Mouse (Mus musculus): ENCODE results near the gene Fig4. TPM values are rescaled to one million over a fixed set of nuclear protein-coding genes. Genes with fewer than 3 reads are reported as not detected.

Gene Fig4
- polyA plus RNA-seq (2017; shearing (Covaris generic)), result 10 to 100 TPM in 2 of 3 experiments, 1 to 10 TPM in 1; 8.1 to 12.7 (median 10.9) TPM

DNA sequence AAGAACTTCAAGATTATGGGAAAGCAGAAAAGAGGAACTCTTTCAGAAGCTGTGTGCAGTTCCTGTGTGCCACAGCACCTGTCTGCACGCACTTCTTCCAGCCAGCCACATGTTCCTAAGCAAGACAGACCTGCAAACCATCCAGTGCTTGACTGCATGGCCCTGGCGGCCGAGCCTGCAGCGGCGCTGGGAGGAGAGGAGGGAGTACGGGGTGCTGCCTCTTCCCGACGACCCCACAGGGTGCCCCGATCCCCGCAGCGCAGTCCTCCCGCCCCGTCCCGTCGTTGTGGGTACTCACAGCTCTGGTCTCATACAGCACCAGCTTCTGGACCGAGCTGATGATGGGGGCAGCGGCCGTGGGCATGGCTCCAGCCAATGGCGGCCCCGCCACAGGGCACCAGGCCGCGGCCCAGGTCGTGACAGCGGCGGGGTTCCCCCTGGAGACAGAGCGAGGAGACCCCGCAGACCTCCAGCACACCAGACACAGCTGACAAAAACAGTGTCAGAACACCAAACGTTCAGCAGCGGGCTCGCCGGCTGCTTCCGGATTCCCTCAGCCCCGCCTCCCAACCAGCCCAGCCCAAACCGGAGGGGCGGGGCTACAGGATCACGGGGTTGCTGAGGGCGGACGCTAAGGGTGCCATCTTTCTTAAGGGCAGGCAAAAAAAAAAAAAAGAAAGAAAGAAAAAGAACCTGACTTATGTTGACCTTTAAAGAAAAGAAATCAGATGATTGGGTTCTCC, at the start of gene Fig4:
Fig4 (minus strand) TSS at position 572 of the 743 bp plus-strand sequence.
- ATAC-seq, result peak; percentile 90

DNA sequence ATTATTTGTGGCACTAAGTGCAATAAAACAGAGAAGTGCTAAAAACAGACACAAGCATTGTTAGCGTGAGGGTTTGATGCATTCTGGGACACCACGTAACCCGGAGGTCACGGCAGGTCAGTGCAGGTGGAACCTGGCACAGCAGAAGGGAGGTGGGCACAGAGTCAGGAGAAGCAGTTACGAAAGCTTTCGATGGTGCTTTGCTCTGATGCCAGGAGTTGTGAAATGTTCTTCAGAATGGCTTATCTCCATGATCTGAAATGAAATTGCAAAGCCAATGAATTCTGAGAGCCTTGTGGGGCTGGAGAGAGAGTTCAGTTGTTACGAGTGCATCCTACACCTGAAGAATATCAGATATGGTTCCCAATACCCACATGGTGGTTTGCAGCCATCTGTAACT, 38.3 kb upstream of the Fig4 start:
- no peak for ATAC-seq

DNA sequence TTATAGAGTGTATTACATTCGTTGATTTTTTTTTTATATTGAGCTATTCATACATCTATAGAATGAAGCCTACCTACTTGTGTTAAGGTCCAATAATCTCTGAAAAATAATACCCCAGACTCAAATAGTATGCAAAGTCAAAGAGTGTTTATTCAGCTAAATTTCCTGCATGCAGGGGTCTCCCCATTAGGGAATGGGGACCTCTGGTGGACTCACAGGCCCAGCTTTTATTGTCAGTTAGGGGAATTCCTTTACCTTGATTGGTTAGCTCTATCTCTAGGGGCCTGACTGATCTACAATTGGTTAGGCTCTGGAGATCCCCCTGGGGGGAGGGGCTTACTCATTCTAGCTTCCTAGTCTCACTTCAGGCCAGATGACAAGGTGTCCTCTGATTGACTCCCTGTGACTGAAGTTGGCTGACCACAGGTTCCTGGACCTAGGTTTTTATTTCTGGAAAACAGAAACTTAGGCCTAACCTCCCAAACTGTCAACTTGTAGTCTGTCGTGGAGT, 29.5 kb upstream of the Fig4 start:
- no peak for ATAC-seq

DNA sequence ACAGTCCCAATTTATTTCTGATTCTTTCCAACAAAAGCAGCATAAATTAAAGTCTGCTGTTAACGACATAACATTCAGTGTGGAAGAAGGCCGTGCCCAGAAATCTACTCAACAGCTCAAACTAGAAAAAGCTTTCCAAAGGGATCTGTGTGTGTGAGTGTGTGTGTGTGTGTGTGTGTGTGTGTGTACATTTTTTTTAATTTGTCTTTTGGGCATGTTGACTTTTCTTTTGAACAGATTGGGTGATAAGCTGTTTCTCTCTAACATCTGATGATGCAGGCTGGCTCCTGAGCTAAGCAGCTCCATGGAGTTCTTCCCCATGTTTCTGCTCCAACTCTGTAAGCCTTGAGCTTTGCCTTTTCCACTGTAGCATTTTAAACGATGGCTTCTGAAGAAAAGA, 12.8 kb upstream of the Fig4 start:
- ATAC-seq, result no peak

DNA sequence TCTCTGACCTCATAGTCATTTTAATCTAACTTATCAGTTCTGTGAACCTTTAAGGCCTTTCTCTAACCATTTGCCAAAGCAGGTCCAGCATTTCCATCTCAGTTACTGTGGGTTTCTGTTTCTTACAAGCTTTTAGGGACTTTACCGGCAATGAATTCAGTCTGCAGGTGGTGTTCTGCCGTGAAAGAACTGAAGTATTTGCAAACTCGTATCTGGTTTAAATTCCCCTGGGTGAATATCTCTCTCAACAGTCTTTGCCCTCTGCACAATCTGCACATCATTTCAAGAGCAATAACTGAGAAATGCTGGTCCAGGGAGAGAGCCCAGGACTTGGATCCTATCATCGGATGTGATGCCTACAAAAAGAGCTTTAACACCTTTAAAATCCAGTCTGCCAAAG, 5.1 kb upstream of the Fig4 start:
- ATAC-seq, result no peak

DNA sequence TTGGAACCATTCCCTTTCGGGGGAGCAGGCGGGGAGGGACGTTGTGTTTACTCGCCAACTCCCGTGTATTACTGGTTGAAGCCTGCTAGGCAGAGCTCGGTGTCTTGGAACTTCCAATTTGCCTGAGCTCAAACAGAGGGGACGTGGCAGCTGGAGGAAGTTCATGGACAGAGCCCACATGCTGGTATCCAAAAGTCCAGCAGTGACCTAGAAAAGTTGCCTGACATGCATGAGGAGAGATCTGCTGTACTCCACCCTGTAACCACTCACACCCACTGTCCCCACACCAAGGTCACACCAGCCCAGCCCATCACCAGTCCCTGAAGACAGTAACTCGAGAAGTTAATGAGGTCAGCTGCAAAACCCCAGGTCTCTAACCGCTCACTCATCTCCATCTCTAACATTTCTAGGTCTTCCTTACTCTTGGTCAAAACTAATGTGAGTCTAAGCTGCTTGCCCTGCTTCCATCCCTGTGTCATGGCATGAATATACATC, 1.9 kb upstream of the Fig4 start:
- no peak for ATAC-seq

DNA sequence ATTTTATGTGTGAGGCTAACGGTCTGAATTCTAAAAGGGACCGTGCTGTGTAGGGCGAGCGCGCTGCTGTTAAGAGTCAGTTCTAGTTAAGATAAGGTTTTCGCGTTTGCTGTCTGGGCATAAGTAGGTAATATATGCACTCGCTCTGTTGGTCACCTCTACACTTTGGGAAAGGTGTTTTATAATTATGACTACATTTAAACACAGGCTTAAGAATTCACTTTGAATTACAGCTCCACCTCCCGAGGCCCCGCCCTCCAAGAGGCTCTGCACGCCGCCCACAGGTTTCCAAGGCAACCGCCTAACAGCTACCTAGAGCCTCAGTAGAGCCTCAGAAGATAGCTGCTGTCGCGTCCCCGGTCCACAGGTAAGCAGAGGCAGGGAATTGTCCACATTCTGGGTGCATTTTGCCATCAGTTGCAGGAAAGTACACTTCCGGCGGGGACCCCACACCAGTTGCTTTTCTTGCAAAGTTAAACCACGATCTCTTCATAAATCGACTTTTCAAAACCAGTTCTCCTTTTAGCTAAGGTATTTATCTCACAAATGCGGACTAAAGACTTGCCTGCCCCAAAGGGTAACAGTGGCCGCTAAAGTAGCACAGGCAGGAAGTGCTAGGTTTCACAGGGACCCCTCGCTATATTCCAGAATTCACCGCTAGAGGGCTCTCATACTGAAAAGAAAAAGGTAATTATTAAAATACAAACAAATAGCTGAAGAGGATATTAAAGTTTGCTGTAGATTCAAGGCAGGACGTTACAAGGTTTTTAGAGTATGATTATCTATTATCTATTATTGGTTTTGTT, 782 bp upstream of the Fig4 start, which contains the start of gene Ak9:
Ak9 (plus strand) TSS at position 342 of the 806 bp plus-strand sequence.
- peak; percentile 84 for ATAC-seq

DNA sequence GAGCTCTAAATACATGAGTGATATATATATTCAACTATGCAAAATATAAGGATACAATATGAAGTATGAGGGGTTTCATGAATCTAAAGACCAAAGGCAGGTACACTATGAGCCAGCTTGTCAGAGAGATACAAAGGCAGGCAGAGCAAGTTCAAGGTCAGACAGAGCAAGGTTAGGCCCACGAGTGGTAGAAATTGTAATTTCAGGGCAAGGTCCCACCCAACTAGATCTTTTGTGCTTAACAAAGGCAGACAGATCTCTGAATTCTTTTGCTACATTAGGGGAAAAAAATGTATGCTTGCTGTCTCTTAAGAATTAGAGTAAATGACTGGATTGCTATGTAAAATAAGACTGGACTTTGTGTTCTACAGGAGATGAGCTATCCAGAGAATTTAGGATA, 2.9 kb downstream of the Fig4 start:
- no peak for ATAC-seq

DNA sequence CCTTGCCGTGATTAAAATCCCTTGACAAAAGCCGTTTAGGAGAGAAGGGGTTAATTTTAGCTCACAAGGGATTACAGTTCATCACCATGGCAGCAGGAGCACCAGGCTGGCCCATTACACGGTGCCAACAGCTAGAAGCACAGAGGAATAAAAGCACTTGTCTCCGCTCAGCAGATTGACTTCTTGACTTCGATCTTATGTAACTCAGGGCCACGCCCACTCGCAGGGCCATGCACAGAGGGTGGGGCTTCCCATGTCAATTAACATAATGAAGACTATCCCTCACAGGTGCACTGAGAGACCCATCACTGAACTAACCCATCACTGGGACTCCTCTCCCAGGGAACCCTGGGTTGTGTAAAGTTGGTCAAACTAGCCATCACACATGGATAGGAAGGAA, 7.9 kb downstream of the Fig4 start:
- no peak for ATAC-seq

DNA sequence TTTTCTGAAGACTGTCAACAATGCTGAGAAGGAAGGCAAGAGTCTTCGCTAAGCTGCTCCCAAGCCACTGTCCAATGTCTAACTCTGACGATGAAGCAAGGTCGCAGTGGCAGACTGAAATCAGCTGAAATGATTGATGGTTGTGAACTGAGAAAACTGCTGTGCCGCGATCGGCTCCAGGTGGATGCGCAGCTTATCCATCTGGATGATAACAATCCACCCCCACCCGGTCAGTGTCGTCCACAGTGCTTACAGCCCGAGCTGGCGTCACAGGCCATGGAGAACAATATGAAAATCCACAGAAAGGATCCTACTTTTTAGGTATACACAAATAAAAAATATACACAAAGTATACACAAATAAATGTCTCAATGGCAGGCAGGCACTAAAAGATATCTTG, 8.3 kb downstream of the Fig4 start:
- no peak for ATAC-seq

DNA sequence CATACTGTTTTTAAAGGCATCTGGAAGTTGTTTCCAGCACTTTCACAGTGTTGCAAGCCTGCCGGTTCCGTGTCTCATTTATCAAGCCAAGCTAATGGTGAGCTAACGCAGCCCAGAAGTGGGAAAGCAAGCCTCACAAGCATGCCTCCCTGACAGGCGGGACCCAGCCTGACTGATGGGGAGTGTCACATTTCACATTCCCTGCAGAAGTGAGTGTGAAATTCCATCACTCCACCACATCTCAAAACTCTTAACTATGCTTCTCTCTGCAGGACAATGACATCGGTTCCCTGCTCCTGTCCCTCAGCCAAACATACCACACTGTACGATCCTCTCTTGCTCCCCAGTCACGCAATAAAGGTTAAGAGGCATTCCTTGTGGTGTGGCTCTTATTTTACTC, 10.0 kb downstream of the Fig4 start:
- no peak for ATAC-seq

DNA sequence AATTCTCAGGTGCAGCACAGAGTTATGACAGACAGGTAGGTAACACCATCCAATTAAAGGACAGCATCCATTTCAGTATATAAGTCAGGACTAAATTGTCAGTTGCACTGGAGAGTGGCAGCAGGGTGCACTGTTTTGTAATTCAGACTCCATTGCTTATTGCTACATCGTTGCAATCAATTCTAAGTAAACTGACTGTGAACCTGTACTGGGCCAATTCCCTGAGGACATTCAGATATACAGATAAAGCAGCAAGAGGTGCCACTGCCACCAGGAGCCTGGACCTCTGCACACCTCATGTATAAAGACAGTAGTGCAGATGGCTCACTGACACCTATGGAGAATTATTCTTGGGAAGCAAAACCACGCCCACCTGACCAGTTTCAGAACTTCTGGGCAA, 12.0 kb downstream of the Fig4 start:
- no peak for ATAC-seq

DNA sequence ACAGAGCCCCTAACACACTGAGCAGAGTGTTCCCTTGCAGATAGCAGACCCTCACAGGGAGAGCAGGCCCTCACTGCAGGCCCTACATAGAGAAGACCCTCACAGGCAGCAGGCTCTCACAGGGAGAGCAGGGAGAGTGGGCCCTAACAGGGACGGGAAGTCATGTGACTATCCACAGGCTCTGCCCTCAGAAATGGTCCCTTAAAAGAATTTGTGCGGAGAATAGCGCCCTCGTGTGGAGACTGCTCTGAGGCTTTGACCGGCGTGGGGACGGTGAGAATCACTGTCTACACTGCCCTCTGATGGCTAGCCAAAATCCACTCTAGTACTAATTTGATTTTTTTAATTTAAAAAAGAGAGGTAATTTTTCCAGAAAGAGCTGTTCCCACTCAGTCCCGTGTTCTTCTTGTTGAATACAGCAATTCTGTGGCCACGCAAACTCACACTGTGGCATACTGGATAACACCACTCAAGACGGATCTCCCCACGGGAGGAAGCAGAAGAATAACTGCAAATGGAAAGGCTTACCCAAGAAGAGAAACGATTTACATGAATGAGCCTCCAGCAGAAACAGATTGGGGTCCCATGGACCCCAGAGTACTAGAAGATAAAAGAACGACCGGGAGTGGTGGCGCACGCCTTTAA, 14.2 kb downstream of the Fig4 start:
- peak; percentile 90 for ATAC-seq

DNA sequence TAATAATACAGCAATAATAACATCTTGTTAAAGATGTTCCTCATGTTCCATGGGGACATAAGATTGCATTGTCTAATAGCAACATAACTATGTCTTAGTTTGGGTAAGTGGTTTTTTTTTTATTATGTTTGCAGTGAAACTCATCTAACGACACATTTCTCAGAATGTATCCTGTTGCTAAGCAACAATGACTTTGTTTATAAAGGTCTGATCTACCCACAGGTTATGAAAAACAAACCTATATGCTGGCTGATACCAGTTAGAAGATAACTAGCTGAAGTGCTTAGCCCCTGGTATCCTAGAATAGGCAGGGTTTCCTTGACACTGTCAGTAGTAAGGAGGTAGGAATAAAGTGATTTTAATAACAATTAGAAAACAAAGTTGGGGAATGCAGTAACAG, 15.0 kb downstream of the Fig4 start:
- peak; percentile 73 for ATAC-seq

DNA sequence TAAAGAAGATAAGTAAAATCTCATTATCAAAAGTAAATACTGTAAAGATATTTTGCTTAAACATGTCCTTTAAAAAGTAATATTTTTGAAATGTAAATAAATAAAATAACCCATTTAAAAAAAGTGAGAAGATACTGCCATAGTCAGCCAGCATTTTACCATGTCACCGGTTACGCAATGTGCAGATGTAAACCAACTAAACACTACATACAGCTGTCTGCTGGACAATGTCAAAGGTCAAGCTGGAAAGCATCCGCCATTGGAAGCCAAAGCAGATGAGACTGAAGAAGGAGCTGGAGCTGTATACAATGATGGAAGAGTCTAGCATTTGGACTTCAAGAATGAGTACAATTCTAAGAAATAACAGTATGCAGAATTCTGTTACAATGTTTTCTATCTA, 15.4 kb downstream of the Fig4 start:
- no peak for ATAC-seq

DNA sequence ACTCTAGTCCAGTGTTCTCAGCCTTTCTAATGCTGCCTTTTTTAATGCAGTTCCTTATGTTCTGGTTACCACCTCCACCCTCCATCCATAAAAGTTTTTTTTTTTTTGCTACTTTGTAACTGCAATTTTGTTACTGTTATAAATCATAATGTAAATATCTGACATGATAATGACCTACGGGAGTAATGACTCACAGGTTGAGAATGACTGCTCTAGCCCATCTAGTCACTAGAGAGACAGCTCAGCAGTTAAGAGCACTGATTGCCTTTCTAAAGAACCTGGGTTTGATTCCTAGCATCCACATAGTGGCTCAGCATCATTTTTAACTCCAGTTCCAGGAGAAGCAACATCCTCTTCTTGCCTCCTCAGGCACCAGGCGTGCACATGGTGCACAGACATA, 21.0 kb downstream of the Fig4 start:
- ATAC-seq, result no peak

DNA sequence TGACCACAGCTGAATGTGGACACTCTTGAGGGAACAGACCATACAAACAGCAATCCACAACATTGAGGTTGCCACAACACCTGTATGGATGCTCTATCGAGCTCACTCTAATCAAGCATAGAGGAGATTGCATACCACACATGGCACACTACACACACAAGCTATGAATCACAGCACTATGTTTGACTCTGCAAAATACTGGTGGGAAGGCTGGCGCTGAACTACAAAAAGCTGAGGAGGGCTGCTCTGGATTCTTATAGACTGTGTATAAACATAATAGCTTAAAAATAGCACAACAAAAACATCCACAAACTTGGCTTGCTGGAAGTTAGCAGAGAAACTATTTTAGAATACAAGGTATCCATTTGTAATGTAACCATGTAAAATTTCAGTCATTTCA, 22.3 kb downstream of the Fig4 start:
- no peak for ATAC-seq

DNA sequence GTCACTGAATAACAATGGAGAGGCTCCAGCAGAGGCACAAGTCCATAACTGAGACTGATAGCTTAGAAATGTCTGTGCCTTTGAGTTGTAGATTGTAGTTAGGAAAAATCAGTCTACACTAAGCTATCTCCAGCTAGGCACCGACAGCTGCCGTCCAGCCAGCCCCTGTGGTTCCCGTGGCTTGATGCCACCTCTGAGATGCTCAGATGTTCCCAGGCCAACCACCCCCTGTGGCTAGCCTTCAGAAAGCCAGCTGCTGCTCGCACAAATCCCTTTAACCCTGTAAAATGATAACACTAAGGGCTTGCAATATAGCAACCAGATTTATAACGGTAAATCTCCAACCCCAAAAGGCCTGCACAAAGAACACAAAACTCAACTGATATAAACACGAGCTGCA, 22.9 kb downstream of the Fig4 start:
- no peak for ATAC-seq

DNA sequence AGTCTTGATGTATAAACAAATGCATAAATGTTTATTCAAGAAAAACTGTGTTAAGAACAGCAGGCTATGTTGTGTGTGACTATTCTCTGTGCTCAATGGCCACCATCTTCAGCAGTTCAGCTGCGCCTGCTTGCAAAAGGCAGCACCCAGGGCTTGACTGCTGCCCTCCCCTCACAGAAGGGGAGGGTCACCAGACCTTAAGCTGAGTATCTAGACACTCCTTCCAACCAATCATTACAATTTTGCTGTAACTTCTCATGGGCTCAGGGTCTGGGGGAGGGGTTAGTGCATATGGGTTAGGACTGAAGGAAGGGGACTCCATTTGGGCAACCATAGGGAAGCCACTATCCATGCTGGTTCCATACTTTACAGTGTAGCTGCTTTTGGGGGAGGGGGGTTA, 24.3 kb downstream of the Fig4 start:
- ATAC-seq, result no peak

DNA sequence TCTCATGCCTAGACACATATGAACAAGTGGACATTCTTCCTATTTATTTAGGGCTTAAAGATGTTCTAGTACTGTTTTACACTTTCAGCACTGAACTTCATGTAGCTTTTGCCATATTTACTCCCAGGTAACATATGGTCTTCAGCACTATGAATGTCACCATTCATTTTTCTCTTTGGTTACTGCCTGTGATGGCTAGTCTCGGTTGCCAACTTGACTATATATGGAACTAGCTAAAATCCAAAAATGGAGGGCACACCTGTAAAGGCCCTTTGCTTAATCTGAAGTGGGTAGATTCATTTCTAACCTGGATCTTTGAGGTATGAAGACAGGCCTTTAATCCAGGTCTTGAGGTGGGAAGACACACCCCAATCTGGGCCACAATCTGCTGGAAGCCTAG, 28.2 kb downstream of the Fig4 start:
- no peak for ATAC-seq

DNA sequence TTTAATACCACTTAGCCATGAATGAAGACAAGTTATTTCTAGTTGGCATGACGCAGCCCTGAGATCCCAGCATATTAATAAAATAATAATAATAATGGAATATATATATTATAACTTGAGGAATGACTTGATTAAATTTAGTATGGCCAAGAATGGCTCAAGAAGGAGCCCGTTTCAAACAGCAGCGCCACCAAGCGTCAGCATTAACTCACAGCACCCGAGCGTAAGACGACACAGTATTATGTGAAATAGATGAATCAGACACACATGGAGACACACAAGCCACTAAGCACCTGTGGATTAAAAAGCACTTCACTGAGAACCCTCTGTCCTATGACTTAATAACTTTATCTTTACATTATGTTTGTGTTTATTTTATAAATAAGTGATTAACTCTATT, 31.2 kb downstream of the Fig4 start:
- no peak for ATAC-seq

DNA sequence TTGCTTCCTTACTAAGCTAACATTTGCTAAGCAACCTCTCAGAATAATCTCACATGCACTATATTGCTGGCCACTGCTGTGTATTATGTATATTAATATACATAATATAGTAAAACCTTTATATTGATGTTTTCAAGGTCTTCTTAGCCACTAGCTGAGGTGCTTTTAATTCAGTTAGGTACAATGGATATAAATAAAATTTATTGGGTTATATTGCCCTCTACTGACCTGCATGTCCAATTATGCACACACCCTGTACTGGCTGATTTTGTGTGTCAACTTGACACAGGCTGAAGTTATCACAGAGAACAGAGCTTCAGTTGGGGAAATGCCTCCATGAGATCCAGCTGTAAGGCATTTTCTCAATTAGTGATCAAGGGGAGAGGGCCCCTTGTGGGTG, 41.2 kb downstream of the Fig4 start:
- ATAC-seq, result no peak

DNA sequence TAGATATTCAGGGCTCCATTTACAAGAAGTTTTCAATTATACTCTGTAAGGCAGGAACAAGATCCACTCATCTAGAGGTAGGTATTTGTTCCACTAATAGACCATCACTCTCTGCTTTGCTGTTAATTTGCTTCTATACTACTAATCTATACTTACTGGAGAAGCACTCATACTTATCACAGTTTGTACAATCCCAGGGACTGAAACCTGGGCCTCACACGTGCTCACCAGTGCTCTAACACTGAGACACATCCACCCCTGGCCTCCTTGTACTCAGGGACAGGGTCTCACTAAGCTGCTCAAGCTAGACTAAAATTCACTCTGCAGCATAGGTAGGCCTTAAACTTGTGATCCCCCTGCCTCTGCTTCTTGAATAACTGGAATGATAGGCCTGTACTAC, 41.8 kb downstream of the Fig4 start:
- no peak for ATAC-seq

All from inflammation-experienced regulatory T-cells, adult 6 months (primary cell).